Mouse (Mus musculus): ENCODE results near the gene Nolc1. TPM values are rescaled to one million over a fixed set of nuclear protein-coding genes. Genes with fewer than 3 reads are reported as not detected.
"Not testable (repeated sequence)": the region's sequence is repeated elsewhere in the genome, so short reads cannot be mapped to it uniquely, and the experiment has no call there.

The Nolc1 gene
- total RNA-seq, 4 experiments from 2014 or later, result 17.4 to 21.4 (median 20.1) TPM

GRCm38 (mm10) chr19:46086337-46086736 is 10.7 kb downstream of the Nolc1 start:
- DNase-seq (ENCODE audit: low spot score in 2 of 2), result peak in 1 of 2 experiments; percentile 24

- no peak for DNase-seq (ENCODE audit: low spot score in 2 of 2)
These were observed 12.2 kb downstream of the Nolc1 start for GRCm38 (mm10) chr19:46087871-46088270.

- DNase-seq (ENCODE audit: low spot score in 2 of 2), result no peak
These were observed 16.0 kb downstream of the Nolc1 start for GRCm38 (mm10) chr19:46091641-46092040.

- no peak for DNase-seq (ENCODE audit: low spot score in 2 of 2)
These were observed 18.5 kb downstream of the Nolc1 start for GRCm38 (mm10) chr19:46094144-46094543.

GRCm38 (mm10) chr19:46095291-46095690 is 19.6 kb downstream of the Nolc1 start:
- DNase-seq (ENCODE audit: low spot score in 2 of 2), result no peak

GRCm38 (mm10) chr19:46096396-46096795 is 20.7 kb downstream of the Nolc1 start:
- DNase-seq (ENCODE audit: low spot score in 2 of 2), result no peak

- DNase-seq (ENCODE audit: low spot score in 2 of 2), result no peak
These were observed 23.9 kb downstream of the Nolc1 start for GRCm38 (mm10) chr19:46099561-46099960.

- DNase-seq (ENCODE audit: low spot score in 2 of 2), result no peak
These were observed 27.9 kb downstream of the Nolc1 start for GRCm38 (mm10) chr19:46103437-46104186.

- DNase-seq (ENCODE audit: low spot score in 2 of 2), result no peak
These were observed 28.5 kb downstream of the Nolc1 start for GRCm38 (mm10) chr19:46104187-46104557.

GRCm38 (mm10) chr19:46110214-46110613 is 34.6 kb downstream of the Nolc1 start:
- no peak for DNase-seq (ENCODE audit: low spot score in 2 of 2)

- DNase-seq (ENCODE audit: low spot score in 2 of 2), result no peak
These were observed 35.1 kb downstream of the Nolc1 start for GRCm38 (mm10) chr19:46110781-46111180.

GRCm38 (mm10) chr19:46114617-46115016 is 39.0 kb downstream of the Nolc1 start:
- DNase-seq (ENCODE audit: low spot score in 2 of 2), result no peak

GRCm38 (mm10) chr19:46119458-46119857 is 43.8 kb downstream of the Nolc1 start:
- DNase-seq (ENCODE audit: low spot score in 2 of 2), result no peak

GRCm38 (mm10) chr19:46120872-46121271 is 45.2 kb downstream of the Nolc1 start:
- DNase-seq (ENCODE audit: low spot score in 2 of 2), result no peak

- DNase-seq (ENCODE audit: low spot score in 2 of 2), result no peak
These were observed 48.2 kb downstream of the Nolc1 start for GRCm38 (mm10) chr19:46123876-46124275.

GRCm38 (mm10) chr19:46124651-46125050 is 49.0 kb downstream of the Nolc1 start:
- DNase-seq (ENCODE audit: low spot score in 2 of 2), result no peak

GRCm38 (mm10) chr19:46126301-46126700 is 50.6 kb downstream of the Nolc1 start:
- no peak for DNase-seq (ENCODE audit: low spot score in 2 of 2)

- not testable (repeated sequence) for DNase-seq (ENCODE audit: low spot score in 2 of 2)
These were observed 54.1 kb downstream of the Nolc1 start for GRCm38 (mm10) chr19:46129737-46130136.

GRCm38 (mm10) chr19:46131283-46131682 is 55.6 kb downstream of the Nolc1 start:
- no peak for DNase-seq (ENCODE audit: low spot score in 2 of 2)

GRCm38 (mm10) chr19:46131694-46132525 is 56.2 kb downstream of the Nolc1 start, which contains the start of gene Elovl3:
Elovl3 (plus strand) TSS chr19:46131897.
- DNase-seq (ENCODE audit: low spot score in 2 of 2), result no peak

GRCm38 (mm10) chr19:46132577-46132976 is 56.9 kb downstream of the Nolc1 start:
- no peak for DNase-seq (ENCODE audit: low spot score in 2 of 2)

All from gastrocnemius, adult 8-10 months (tissue).